Mouse (Mus musculus) heart, embryonic 10.5 days (tissue): ENCODE measurements around the gene Zfp874b. TPM values are rescaled to one million over a fixed set of nuclear protein-coding genes. Genes with fewer than 3 reads are reported as not detected.
"Not testable (repeated sequence)": the region's sequence is repeated elsewhere in the genome, so short reads cannot be mapped to it uniquely, and the experiment has no call there.

Source experiments
- DNase-seq: peaks from one replicate; pipeline ENCODE4 v3.0.0-alpha.2; 2017; ENCODE audit warnings: low spot score
- H3K27ac ChIP-seq: fragments of 300-500 bp; sonication (generic); 2 replicates; pipeline ENCODE4 v1.5.1; 2016; ENCODE audit warnings: mild to moderate bottlenecking
- H3K27me3 ChIP-seq: fragments of 300-500 bp; sonication (generic); 2 replicates; pipeline ENCODE4 v1.6.1; 2016; ENCODE audit warnings: mild to moderate bottlenecking; ENCODE audit not compliant: poor library complexity, insufficient read depth, severe bottlenecking
- H3K36me3 ChIP-seq: fragments of 300-500 bp; sonication (generic); 2 replicates; pipeline ENCODE4 v1.6.1; 2016; ENCODE audit warnings: mild to moderate bottlenecking, moderate library complexity
- H3K4me1 ChIP-seq: fragments of 300-500 bp; sonication (generic); 2 replicates; pipeline ENCODE4 v1.6.1; 2016; ENCODE audit warnings: mild to moderate bottlenecking
- H3K4me3 ChIP-seq: fragments of 300-500 bp; sonication (generic); 2 replicates; pipeline ENCODE4 v1.5.1; 2016; ENCODE audit warnings: mild to moderate bottlenecking, moderate library complexity
- H3K9me3 ChIP-seq: fragments of 300-500 bp; sonication (generic); 2 replicates; pipeline ENCODE4 v1.6.1; 2016; ENCODE audit warnings: mild to moderate bottlenecking, moderate library complexity
- WGBS: fragments of 180-500 bp; shearing (Covaris S2); methylation state at CpG from one replicate; pipeline ENCODE4 v1.1.7; 2016; 5-methylcytosine and 5-hydroxymethylcytosine counted together
- polyA plus RNA-seq: library from polyadenylated mRNA; unstranded; fragments of >200 nt; fragmentation: Nextera tagmentation; extraction: Ambion mirVana; gene quantifications from 2 replicates; pipeline ENCODE4 v1.2.1, GENCODE M21; 2016

Gene Zfp874b
- 1.4 and 2.1 TPM in 2 replicates for polyA plus RNA-seq

DNA sequence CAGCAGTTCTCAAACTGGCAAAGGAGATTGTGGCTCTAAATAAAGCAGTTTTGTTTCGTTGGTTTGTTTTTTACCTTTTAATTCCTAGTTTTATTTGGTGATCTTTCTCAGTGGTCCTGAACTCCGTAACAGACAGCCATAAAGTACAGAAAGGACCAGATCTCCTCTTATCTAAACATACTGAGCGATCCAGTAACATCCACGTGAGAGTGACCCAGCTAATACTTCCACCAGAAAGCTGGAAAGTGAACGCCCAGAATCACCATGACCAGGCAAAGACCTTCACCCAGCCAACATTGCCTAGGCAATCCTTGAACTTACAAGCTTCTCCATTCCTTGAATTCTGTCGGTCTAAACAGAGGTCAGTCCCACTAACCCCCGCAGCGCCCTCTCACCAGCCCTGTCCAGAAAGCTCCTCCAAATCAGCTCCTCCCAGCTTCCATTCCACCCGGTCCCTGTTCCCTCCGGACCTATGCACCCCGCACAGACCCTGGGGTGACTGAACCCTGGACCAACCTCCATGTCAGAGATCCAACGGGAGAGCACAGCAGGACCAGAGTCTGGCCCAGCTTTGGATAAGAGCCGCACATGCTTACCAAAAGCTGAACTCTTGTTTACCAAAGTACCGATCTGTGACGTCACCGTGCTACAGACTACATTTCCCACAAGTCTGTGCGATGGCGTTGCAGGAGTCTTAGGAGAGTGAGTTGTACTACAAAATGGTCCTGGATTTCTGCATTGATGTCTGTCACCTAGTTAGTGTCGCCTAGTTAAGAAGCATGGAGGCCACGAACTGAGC, at the start of gene Zfp874b:
TSS of gene Zfp874b (minus strand) at position 634 of the 799 bp plus-strand sequence.
- Histone ChIP-seq H3K9me3 (no peaks in the 10 kb centered on the region), H3K27me3 (no peaks in the 10 kb centered on the region), H3K4me3 (peak within 1 kb of the TSS; percentile 68), H3K27ac (peak within 1 kb of the TSS; percentile 85), H3K36me3 (peaks cover 4% of the 10 kb centered on the region; the same call in 1 of the 2 replicates), H3K4me1 (no peaks in the 10 kb centered on the region)
- WGBS: 3% methylated on average over 20 of the region's 20 CpGs
- DNase-seq: peak; percentile 92

DNA sequence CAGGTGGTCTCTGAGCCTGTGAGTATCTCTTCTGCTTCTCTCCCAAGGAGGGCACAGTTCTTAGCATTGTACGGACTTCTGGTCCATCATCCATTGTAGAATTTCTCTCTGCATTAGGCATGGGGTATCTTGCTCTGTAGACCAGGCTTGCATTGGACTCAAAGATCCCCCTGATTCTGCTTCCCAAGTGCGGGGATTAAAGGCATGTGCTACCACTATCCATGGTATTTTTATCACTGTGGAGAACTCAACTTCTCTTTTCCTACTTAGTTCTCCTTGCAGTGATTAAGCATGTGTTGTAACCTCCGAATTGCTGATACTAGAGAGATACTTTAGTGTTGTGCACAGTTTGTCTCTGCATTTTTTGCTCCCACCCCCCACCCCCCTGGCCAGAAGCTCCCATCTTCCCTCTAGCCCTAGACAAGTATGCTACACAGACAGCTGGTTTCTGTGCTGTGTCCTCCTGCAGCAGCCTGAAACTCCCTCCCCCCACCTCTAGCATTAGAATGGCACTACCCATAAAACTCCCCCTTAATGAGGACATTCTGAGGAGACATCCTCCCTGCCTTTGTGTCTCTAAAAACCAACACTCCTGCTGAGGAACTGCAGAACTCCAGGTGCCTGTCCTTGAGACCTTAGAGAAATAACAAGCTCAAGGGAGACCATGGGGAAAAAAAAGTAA, 43.1 kb upstream of the Zfp874b start:
- Histone ChIP-seq H3K4me1 (peaks cover 12% of the 10 kb centered on the region), H3K36me3 (no peaks in the 10 kb centered on the region), H3K4me3 (no peak overlapping the region), H3K9me3 (no peaks in the 10 kb centered on the region), H3K27me3 (no peaks in the 10 kb centered on the region), H3K27ac (no peak overlapping the region)
- DNase-seq: no peak
- WGBS: 69% methylated on average over 3 of the region's 3 CpGs

DNA sequence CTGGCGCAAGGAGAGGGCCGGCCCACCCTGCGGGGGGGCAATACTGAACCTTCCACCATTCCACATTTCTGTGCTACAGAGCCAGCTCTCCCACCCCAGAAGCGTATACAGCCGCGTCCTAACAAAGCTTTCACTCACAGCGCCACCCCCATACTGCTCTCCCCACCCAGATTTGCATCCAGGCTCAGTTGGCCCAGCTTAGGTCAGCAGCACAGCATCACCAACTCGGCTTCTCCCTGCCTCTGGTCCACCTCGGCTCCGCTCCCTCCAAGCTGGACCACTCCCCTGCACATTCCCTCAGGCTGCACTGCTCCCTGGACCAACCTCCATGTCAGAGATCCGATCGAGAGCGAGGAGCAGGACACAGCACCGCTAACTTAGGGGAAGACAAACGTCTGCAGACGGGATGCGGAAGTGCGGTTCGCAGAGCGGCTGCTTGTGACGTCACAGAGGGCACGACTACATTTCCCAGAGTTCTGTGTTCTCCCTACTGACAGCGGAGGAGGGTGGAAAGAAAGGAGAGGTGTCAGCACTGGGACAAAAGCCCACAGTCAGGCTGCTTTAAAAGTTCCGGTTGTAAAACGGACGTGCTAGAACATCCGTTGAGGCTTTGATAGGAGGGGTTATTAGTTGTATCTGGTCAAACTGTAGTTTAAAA, 41.8 kb upstream of the Zfp874b start, which contains the start of the genes Gm26965 and Zfp87:
TSS of gene Gm26965 (minus strand) at position 399 of the 658 bp plus-strand sequence.
TSS of gene Zfp87 (minus strand) at position 425 of the 658 bp plus-strand sequence.
- Histone ChIP-seq H3K27ac (peak within 1 kb of the TSS; percentile 88), H3K4me3 (peak within 1 kb of the TSS; percentile 89), H3K4me1 (peaks cover 12% of the 10 kb centered on the region), H3K36me3 (peaks cover under 1% of the 10 kb centered on the region), H3K9me3 (no peaks in the 10 kb centered on the region), H3K27me3 (no peaks in the 10 kb centered on the region)
- WGBS: under 1% methylated on average over 27 of the region's 27 CpGs
- peak; percentile 97 for DNase-seq

DNA sequence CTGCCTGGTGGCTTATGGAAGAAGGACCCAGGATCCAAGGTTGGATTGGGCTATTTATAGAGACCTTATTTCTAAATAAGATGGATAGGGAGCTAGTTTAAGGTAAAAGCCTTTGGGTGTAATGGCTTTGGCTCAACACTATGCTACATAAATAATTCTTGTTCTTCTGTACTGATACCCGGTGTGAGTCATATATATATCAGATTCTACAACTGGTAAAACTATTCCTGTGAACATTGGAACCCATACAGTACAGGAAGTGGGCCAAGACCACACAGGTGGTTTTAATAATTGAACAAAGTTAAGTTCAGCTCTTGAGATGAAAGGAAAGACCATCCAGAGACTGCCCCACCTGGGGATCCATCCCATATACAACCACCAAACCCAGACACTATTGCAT, 16.9 kb upstream of the Zfp874b start:
- Histone ChIP-seq H3K27ac (no peak overlapping the region), H3K27me3 (no peaks in the 10 kb centered on the region), H3K4me1 (peaks cover 8% of the 10 kb centered on the region), H3K4me3 (no peak overlapping the region), H3K9me3 (no peaks in the 10 kb centered on the region), H3K36me3 (peaks cover 2% of the 10 kb centered on the region; the same call in 1 of the 2 replicates)
- no peak for DNase-seq
- WGBS: 63% methylated on average over 1 of the region's 1 CpGs

DNA sequence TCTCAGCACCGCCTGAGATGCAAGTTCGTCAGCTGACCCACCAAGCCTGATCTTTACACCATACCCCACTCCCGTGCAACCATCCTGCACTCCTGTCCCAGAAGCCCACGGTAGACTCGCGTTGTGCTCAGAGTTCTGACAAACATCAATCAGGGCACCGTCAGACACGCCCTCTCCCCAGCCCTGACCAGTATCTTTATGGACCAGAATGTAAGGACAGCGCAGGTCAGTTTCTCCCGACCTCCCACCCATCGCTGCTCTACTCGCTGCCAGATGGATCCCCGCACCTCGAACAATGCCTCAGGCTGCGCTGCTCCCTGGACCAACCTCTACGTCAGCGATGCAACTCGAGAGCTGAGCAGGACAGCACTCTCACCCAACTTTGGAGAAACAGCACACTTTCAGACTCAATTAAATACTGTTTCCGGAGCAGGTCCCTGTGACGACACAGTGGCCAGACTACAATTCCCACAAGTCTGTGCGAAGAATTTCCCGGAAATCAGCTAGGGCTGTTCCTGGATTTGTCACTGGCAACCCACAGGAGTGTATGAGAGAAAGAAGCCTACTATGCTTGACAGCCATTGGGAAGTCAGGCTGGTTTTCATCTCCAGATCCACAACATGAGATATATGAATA, 16.1 kb upstream of the Zfp874b start, which contains the start of gene Zfp58:
TSS of gene Zfp58 (minus strand) at position 472 of the 636 bp plus-strand sequence.
- Histone ChIP-seq H3K4me3 (peak within 1 kb of the TSS; percentile 80), H3K27me3 (no peaks in the 10 kb centered on the region), H3K36me3 (peaks cover 8% of the 10 kb centered on the region; the same call in 1 of the 2 replicates), H3K4me1 (peaks cover 8% of the 10 kb centered on the region), H3K9me3 (no peaks in the 10 kb centered on the region), H3K27ac (peak within 1 kb of the TSS; percentile 89)
- DNase-seq: peak; percentile 94
- under 1% methylated on average over 22 of the region's 22 CpGs for WGBS

DNA sequence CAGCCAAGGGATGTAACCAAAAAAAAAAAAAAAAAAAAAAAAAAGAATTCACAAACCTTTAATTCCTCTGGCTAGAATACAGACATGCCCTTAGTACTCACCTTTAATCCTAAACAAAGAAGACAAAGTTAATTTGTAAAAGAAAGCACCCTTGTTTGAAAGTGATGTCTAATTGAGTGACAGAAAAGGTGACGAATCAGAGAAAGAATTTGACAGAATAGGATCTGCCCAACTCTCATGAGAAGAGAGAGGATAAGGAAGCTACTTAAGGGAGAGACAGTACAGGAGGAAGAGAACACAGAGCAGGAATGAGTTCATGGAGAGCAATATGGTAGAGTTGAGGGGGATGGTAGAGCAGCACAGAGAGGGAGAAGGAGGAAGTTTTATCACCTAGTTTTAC, 11.6 kb upstream of the Zfp874b start:
- Histone ChIP-seq H3K27ac (no peak overlapping the region), H3K27me3 (no peaks in the 10 kb centered on the region), H3K4me1 (peaks cover 8% of the 10 kb centered on the region), H3K4me3 (no peak overlapping the region), H3K9me3 (peaks cover 11% of the 10 kb centered on the region), H3K36me3 (peaks cover 54% of the 10 kb centered on the region)
- 91% methylated on average over 1 of the region's 1 CpGs for WGBS
- DNase-seq: no peak

DNA sequence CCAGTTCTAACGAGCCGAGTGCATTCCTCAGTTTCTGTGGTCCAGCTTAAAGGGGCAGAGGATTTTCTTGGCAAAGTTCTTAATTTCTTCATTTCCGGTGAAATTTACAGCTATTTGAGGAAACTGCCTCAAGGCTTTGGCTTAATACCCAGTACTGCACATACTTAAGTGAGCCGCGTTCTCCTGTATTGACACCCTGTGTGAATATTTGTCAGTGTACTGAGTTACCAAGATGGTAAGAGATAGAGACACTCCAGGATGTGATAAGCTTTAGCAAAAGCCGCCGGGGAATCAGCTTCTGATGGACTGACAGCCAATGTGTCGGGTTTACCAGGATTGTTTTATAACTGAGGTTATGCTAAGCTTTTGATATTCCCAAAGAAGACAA, 360 bp upstream of the Zfp874b start:
- no peak for DNase-seq
- Histone ChIP-seq H3K4me1 (no peaks in the 10 kb centered on the region), H3K27ac (peak overlapping the region; percentile 85), H3K9me3 (0 out of 2 replicates have a peak, but pooled peaks cover 2% of the 10 kb centered on the region), H3K27me3 (no peaks in the 10 kb centered on the region), H3K36me3 (peaks cover 8% of the 10 kb centered on the region), H3K4me3 (peak overlapping the region; percentile 68)
- WGBS: 29% methylated on average over 8 of the region's 8 CpGs

DNA sequence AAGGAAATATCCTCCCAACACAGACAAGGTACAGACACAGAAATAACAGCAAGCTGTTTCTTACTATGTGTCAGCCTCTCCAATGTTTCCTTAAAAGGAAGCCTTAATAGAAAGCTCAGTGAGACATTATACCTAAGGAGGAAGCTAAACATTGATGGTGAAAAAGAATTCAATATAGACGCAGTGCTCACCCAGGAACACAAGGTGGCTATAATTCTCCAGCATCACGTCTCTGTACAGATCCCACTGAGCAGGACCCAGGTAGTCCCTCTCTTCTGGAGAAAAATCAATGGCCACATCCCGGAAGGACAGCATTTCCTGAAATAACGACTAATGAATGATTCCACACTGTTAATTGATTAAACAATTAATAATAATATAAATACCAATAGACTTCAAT, 2.5 kb downstream of the Zfp874b start:
- no peak for DNase-seq
- Histone ChIP-seq H3K36me3 (no peaks in the 10 kb centered on the region), H3K27me3 (no peaks in the 10 kb centered on the region), H3K4me3 (no peak overlapping the region), H3K4me1 (no peaks in the 10 kb centered on the region), H3K27ac (no peak overlapping the region), H3K9me3 (no peaks in the 10 kb centered on the region)
- 69% methylated on average over 4 of the region's 4 CpGs for WGBS

DNA sequence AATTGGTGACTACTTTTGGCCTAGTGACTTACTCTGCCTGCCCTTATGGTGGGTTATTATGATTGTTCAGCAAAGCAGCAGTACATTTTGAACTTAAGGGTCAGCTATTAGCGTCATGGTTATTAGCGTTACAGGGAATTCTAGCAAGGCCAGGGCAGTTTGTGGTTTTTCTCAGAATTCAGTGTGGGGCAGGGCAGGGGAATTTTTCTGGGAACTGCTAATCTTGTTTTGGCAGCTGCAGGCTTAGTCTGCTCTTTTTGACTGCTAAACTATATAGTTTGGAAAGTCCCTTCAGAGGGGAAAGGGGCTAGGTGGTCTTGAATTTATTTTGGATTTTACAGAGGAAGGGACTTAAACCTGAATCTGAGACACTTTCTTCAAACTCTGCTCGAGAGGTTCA, 14.8 kb downstream of the Zfp874b start:
- H3K27me3 ChIP-seq: no peaks in the 10 kb centered on the region
- no peak for DNase-seq
- peaks cover 22% of the 10 kb centered on the region for H3K36me3 ChIP-seq
- no peak overlapping the region for H3K4me3 ChIP-seq
- H3K27ac ChIP-seq: no peak overlapping the region
- no peaks in the 10 kb centered on the region for H3K4me1 ChIP-seq
- 83% methylated on average over 3 of the region's 3 CpGs for WGBS
- H3K9me3 ChIP-seq: no peaks in the 10 kb centered on the region

DNA sequence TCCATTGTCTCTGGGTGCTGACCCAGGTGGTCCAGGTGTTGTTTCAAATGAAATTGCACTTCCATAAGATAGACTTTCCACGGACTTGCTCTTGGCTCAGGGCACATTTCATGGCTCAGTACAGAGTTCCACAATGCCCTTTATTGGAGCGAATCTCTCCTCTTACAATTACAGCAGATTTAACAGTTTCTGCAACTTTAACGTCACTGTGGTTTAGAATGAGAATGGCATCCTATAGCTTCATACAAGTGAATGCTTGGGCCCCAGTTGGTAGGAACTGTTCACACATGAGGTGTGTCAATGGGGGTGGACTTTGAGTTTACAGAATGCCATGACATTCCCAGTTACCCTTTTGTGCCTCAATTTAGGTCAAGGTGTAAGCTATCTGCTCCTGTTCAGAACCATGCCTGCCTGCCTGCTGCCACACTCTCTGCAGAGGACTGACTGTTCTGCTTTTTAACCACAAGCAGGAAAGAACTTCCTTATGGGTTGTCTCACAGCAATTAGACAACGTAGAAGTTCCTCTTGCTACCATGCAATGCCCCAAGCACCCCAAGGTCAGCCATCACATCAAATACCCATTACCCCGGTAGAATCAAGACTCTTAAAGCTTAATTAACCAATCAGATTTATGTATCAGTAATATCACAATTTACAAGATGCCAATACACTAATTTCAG, 20.4 kb downstream of the Zfp874b start:
- H3K36me3 ChIP-seq, H3K27ac ChIP-seq, H3K4me1 ChIP-seq, H3K4me3 ChIP-seq, DNase-seq, H3K27me3 ChIP-seq, H3K9me3 ChIP-seq: not testable (repeated sequence)
- WGBS: 74% methylated on average over 3 of the region's 5 CpGs

DNA sequence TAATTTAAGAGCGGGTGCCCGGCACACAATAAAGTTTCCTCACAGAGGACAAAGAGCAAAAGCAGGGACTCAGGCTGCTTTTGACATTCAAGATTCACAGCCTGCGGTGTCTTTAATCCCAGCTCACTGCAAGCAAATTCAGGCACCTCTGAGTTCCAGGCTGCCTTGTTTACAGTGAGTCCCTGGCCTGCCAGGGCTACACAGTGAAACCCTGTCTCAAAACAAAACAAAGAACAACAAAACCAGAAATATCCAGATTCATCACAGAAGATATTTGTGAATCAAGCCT, 32.1 kb downstream of the Zfp874b start:
- H3K27ac ChIP-seq: peak overlapping the region; percentile 82
- peaks cover 10% of the 10 kb centered on the region; the same call in 1 of the 2 replicates for H3K36me3 ChIP-seq
- no peaks in the 10 kb centered on the region for H3K4me1 ChIP-seq
- DNase-seq: no peak
- H3K9me3 ChIP-seq: no peaks in the 10 kb centered on the region
- WGBS: 10% methylated on average over 3 of the region's 3 CpGs
- no peaks in the 10 kb centered on the region for H3K27me3 ChIP-seq
- H3K4me3 ChIP-seq: peak overlapping the region; percentile 69
